Mouse (Mus musculus): ENCODE results near the gene Lhx2. TPM values are rescaled to one million over a fixed set of nuclear protein-coding genes. Genes with fewer than 3 reads are reported as not detected.

The Lhx2 gene
- not detected for polyA plus RNA-seq (2014; fragmentation: Illumina TruSeq; extraction: RNeasy Lipid Tissue Mini Kit (QIAGEN cat#74804))

GRCm38 (mm10) chr2:38338990-38339909, at the start of gene Lhx2:
Lhx2 (plus strand) TSS chr2:38339281.

Other genes with a start within 250 kb of the Lhx2 start
- gene Dennd1a, start 51.9 kb upstream of the Lhx2 start, polyA plus RNA-seq (2014; fragmentation: Illumina TruSeq; extraction: RNeasy Lipid Tissue Mini Kit (QIAGEN cat#74804)): 28.6 TPM
- gene Nek6, start 172.4 kb downstream of the Lhx2 start, polyA plus RNA-seq (2014; fragmentation: Illumina TruSeq; extraction: RNeasy Lipid Tissue Mini Kit (QIAGEN cat#74804)): 19.3 TPM

Data from ovary, adult 10 weeks (tissue).